Mouse (Mus musculus): ENCODE data around the gene Arpc5l. TPM values are rescaled to one million over a fixed set of nuclear protein-coding genes. Genes with fewer than 3 reads are reported as not detected.
"Not testable (repeated sequence)": the region's sequence is repeated elsewhere in the genome, so short reads cannot be mapped to it uniquely, and the experiment has no call there.

Gene Arpc5l
- polyA plus RNA-seq, 1 experiment, result 55.2 TPM

DNA sequence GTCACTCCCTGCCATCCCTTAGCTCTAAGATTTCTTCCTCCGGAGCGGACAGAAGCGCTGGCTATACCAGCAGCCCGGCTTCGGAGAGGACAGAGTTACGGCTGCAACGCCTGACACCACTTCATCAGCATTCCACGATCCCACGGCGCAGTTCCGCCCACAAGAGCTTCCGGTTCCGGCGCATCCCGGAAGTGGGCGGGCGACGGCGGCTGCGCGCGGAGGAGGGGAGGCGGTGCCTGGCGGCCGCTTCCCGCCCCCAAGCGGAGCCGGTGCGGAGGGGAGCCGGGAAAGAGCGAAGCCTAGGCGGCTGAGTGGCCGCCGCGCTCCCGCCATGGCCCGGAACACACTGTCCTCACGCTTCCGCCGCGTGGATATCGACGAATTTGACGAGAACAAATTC lies 2.7 kb downstream of the Arpc5l start:
- H3K27ac ChIP-seq (ENCODE audit: insufficient read depth, low read length), result peak overlapping the region; percentile 77

DNA sequence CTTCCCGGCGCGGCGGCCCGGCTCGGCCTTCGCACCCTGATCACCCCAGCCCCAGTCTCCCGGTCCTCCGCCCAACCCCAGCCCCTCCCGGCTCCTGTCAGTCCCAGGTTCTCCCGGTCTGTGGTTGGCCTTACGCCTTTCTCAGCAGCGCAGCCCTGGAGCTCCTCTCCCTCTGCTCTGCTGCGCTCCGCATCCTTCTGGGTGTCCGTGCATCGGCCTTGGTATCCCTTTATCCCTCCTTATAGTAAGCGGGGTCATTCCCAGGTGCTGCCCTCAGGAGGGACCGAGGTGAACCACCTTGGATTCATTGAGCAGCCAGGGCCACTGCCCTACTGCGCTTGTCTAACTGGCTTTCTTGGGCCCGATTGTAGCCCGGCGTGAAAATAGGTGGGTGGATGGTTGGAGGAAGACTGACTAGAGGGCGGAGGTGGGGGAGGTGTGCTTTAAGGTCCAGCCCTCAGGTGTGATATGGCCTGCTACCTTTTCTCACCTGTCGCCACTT lies 3.3 kb downstream of the Arpc5l start:
- peak overlapping the region; percentile 74 for H3K4me3 ChIP-seq (ENCODE audit: low read depth, low read length)
- H3K9ac ChIP-seq (ENCODE audit: low read depth, poor library complexity, severe bottlenecking), result peak overlapping the region; percentile 77
- no peak for TF ChIP-seq CTCF (IDR thresholded peaks at IDR 0.05; ENCODE audit: low read depth, low read length)
- TF ChIP-seq POLR2A (IDR thresholded peaks at IDR 0.05; ENCODE audit: insufficient read depth, low read length), result no peak
- no peak for TF ChIP-seq EP300 (IDR thresholded peaks at IDR 0.05; ENCODE audit: insufficient read depth, low read depth, low read length)
- peaks cover 16% of the 10 kb centered on the region for H3K36me3 ChIP-seq (ENCODE audit: control insufficient read depth, insufficient read depth, low read length, poor library complexity, severe bottlenecking)
- no peak overlapping the region for H3K27ac ChIP-seq (ENCODE audit: insufficient read depth, low read length)
- no peaks in the 10 kb centered on the region for H3K27me3 ChIP-seq (ENCODE audit: control insufficient read depth, insufficient read depth, low read length, poor library complexity, severe bottlenecking)
- H3K4me1 ChIP-seq (ENCODE audit: control insufficient read depth, insufficient read depth, low read length), result no peaks in the 10 kb centered on the region
- H3K9me3 ChIP-seq (replicated peaks; ENCODE audit: control insufficient read depth, insufficient read depth, low read length, poor library complexity, severe bottlenecking), result no peaks in the 10 kb centered on the region

More for the DNA sequence above, 2.7 kb downstream of the Arpc5l start:
- Histone ChIP-seq H3K4me1 (ENCODE audit: control insufficient read depth, insufficient read depth, low read length) (no peaks in the 10 kb centered on the region), H3K36me3 (ENCODE audit: control insufficient read depth, insufficient read depth, low read length, poor library complexity, severe bottlenecking) (peaks cover 19% of the 10 kb centered on the region), H3K27me3 (ENCODE audit: control insufficient read depth, insufficient read depth, low read length, poor library complexity, severe bottlenecking) (no peaks in the 10 kb centered on the region), H3K9me3 (replicated peaks; ENCODE audit: control insufficient read depth, insufficient read depth, low read length, poor library complexity, severe bottlenecking) (no peaks in the 10 kb centered on the region), H3K9ac (ENCODE audit: low read depth, poor library complexity, severe bottlenecking) (peak overlapping the region; percentile 77), H3K4me3 (ENCODE audit: low read depth, low read length) (peak overlapping the region; percentile 91)
- TF ChIP-seq EP300 (IDR thresholded peaks at IDR 0.05; ENCODE audit: insufficient read depth, low read depth, low read length), result 0 out of 2 replicates have a peak, but pooled peaks have one; percentile 26
- peak; percentile 83 for TF ChIP-seq POLR2A (IDR thresholded peaks at IDR 0.05; ENCODE audit: insufficient read depth, low read length)
- no peak for TF ChIP-seq CTCF (IDR thresholded peaks at IDR 0.05; ENCODE audit: low read depth, low read length)

DNA sequence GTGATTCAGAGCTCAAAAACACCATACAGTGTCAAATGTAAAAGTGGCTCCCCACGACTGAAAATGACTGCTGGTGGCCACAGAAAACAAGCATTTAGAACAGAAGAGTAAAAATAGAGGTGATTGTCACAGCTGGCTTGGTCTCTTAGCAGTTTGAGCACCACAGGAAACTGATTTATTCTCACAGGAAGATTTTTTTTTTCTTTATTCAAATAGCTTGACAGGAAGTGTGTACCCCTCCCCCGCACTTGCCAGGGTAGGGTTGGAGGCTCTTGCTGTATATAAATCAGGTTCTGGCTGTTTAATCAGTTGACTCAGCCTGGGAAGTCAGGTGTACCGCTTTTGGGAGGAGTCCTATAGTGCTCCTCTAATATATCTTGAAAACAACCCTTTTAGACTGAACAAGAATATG lies 3.8 kb downstream of the Arpc5l start:
- H3K36me3 ChIP-seq (ENCODE audit: control insufficient read depth, insufficient read depth, low read length, poor library complexity, severe bottlenecking), result peaks cover 16% of the 10 kb centered on the region
- H3K9me3 ChIP-seq (replicated peaks; ENCODE audit: control insufficient read depth, insufficient read depth, low read length, poor library complexity, severe bottlenecking), result no peaks in the 10 kb centered on the region
- peak overlapping the region; percentile 74 for H3K4me3 ChIP-seq (ENCODE audit: low read depth, low read length)
- peak overlapping the region; percentile 77 for H3K9ac ChIP-seq (ENCODE audit: low read depth, poor library complexity, severe bottlenecking)
- H3K4me1 ChIP-seq (ENCODE audit: control insufficient read depth, insufficient read depth, low read length), result no peaks in the 10 kb centered on the region
- no peak overlapping the region for H3K27ac ChIP-seq (ENCODE audit: insufficient read depth, low read length)
- H3K27me3 ChIP-seq (ENCODE audit: control insufficient read depth, insufficient read depth, low read length, poor library complexity, severe bottlenecking), result no peaks in the 10 kb centered on the region
- no peak for TF ChIP-seq POLR2A (IDR thresholded peaks at IDR 0.05; ENCODE audit: insufficient read depth, low read length)
- TF ChIP-seq CTCF (IDR thresholded peaks at IDR 0.05; ENCODE audit: low read depth, low read length), result no peak
- no peak for TF ChIP-seq EP300 (IDR thresholded peaks at IDR 0.05; ENCODE audit: insufficient read depth, low read depth, low read length)

DNA sequence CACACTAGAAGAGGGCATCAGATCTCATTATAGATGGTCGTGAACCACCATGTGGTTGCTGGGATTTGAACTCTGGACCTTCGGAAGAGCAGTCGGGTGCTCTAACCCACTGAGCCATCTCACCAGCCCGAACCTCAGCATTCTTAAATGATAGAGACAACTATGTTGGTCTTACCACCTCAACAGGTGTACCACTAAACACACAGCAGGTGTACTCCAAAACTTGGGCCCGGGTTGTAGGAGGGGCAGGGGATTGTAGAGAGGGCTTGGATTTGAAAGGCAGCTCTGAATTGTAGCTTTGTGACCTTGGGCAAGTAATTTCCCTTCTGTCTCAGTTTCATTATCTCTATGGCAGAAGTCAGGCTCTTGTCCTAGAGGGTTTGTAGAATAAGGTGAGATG lies 5.0 kb downstream of the Arpc5l start:
- not testable (repeated sequence) for H3K27ac ChIP-seq (ENCODE audit: insufficient read depth, low read length); H3K9ac ChIP-seq (ENCODE audit: low read depth, poor library complexity, severe bottlenecking); H3K4me1 ChIP-seq (ENCODE audit: control insufficient read depth, insufficient read depth, low read length); H3K9me3 ChIP-seq (replicated peaks; ENCODE audit: control insufficient read depth, insufficient read depth, low read length, poor library complexity, severe bottlenecking); H3K4me3 ChIP-seq (ENCODE audit: low read depth, low read length); H3K27me3 ChIP-seq (ENCODE audit: control insufficient read depth, insufficient read depth, low read length, poor library complexity, severe bottlenecking)
- H3K36me3 ChIP-seq (ENCODE audit: control insufficient read depth, insufficient read depth, low read length, poor library complexity, severe bottlenecking), result peaks cover 22% of the 10 kb centered on the region

DNA sequence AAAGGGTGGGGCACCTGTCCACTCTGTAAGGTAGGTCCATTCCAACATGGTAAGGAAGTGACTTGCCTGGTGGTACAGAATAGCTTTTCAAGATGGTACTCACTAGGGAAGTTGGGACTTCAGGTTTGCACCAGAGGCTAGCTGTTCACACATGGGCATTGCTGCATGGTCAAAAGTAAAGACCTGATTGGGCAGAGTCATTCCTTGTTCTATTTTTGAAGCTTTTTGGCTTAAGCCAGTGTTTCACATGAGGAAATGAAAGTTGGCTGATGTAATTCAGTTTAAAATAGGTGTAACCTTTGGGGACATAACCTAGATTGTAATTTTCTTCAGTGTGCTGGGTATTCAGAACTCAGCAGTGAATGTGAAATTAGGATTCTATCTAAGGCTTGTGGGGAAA lies 6.1 kb downstream of the Arpc5l start:
- H3K27ac ChIP-seq (ENCODE audit: insufficient read depth, low read length), result no peak overlapping the region
- no peaks in the 10 kb centered on the region for H3K27me3 ChIP-seq (ENCODE audit: control insufficient read depth, insufficient read depth, low read length, poor library complexity, severe bottlenecking)
- no peak for TF ChIP-seq EP300 (IDR thresholded peaks at IDR 0.05; ENCODE audit: insufficient read depth, low read depth, low read length)
- TF ChIP-seq CTCF (IDR thresholded peaks at IDR 0.05; ENCODE audit: low read depth, low read length), result no peak
- no peak for TF ChIP-seq POLR2A (IDR thresholded peaks at IDR 0.05; ENCODE audit: insufficient read depth, low read length)
- no peaks in the 10 kb centered on the region for H3K9me3 ChIP-seq (replicated peaks; ENCODE audit: control insufficient read depth, insufficient read depth, low read length, poor library complexity, severe bottlenecking)
- no peak overlapping the region for H3K9ac ChIP-seq (ENCODE audit: low read depth, poor library complexity, severe bottlenecking)
- no peaks in the 10 kb centered on the region for H3K4me1 ChIP-seq (ENCODE audit: control insufficient read depth, insufficient read depth, low read length)
- H3K4me3 ChIP-seq (ENCODE audit: low read depth, low read length), result no peak overlapping the region
- peaks cover 30% of the 10 kb centered on the region for H3K36me3 ChIP-seq (ENCODE audit: control insufficient read depth, insufficient read depth, low read length, poor library complexity, severe bottlenecking)

DNA sequence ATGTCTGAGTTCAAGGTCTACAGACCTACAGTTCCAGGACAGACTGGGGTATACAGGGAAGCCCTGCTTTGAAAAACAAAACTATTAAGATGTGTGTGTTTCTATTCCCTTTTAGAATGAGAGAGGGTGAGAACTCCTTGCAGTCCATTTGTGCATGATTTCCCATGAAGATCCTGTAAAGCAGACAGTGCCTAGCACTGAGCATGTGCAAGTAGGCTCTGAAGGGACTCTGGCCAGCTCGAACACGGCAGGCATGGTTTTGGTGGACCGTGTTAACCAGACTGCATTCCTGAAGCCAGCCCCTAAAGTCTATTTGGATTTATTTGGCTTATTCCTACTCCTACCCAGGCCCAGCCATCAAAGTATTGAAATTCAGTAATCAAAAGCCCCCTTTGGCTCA lies 6.8 kb downstream of the Arpc5l start:
- no peak for TF ChIP-seq CTCF (IDR thresholded peaks at IDR 0.05; ENCODE audit: low read depth, low read length)
- TF ChIP-seq POLR2A (IDR thresholded peaks at IDR 0.05; ENCODE audit: insufficient read depth, low read length), result no peak
- TF ChIP-seq EP300 (IDR thresholded peaks at IDR 0.05; ENCODE audit: insufficient read depth, low read depth, low read length), result no peak
- Histone ChIP-seq H3K4me1 (ENCODE audit: control insufficient read depth, insufficient read depth, low read length) (no peaks in the 10 kb centered on the region), H3K27ac (ENCODE audit: insufficient read depth, low read length) (no peak overlapping the region), H3K9ac (ENCODE audit: low read depth, poor library complexity, severe bottlenecking) (no peak overlapping the region), H3K9me3 (replicated peaks; ENCODE audit: control insufficient read depth, insufficient read depth, low read length, poor library complexity, severe bottlenecking) (no peaks in the 10 kb centered on the region), H3K27me3 (ENCODE audit: control insufficient read depth, insufficient read depth, low read length, poor library complexity, severe bottlenecking) (no peaks in the 10 kb centered on the region), H3K36me3 (ENCODE audit: control insufficient read depth, insufficient read depth, low read length, poor library complexity, severe bottlenecking) (peaks cover 30% of the 10 kb centered on the region), H3K4me3 (ENCODE audit: low read depth, low read length) (no peak overlapping the region)

Data from ES-Bruce4 (cell line).